ENCODE assay signal across 8 mouse cellular contexts in the genomic region with DNA sequence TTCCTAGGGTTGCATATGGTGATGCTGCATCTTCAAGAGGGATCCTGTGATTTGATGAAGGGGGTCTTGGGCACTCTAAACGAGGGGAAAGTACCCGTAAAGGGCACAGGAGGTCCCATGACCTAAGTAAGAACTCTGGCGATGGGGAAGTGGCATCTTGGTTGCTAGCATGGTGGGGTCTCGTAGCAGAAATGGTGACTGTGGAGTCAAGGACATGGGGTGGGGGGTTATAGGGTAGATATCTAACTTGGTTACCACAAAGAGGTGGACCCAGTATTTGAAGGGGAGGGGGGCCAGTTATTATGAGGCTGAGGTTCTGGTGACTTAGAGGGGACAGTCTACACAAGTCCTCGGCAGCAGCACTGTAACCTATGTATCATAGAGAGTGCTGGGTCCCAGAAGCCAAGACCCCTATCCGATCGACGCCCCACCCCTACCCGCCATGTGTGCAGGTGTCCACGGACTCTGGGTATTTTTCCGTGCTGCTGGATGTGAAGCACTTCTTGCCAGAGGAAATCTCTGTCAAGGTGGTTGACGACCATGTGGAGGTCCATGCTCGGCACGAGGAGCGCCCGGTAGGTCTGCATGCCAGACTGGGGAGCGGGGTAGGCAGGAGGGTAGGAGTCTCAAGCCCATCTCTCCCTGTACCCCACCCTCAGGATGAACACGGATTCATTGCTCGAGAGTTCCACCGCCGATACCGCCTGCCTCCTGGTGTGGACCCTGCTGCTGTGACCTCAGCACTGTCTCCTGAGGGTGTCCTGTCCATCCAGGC. TPM values are rescaled to one million over a fixed set of nuclear protein-coding genes. Genes with fewer than 3 reads are reported as not detected.
A peak's percentile ranks its signal among the peaks of the same experiment; 100 is the strongest.
DNase-seq lines count a peak whose midpoint lies in the region; ATAC-seq and TF ChIP-seq lines count a peak whose summit lies in the region.

No protein-coding gene starts in this region.

- H3K9me3 ChIP-seq in MEL (replicated peaks; ENCODE audit: insufficient read depth, low read length) = no peaks in the 10 kb centered on the region
- no peaks in the 10 kb centered on the region for H3K9me3 ChIP-seq in hindbrain, embryonic 11.5 days (ENCODE audit: control insufficient read depth, low read length)
- no peaks in the 10 kb centered on the region for H3K9me3 ChIP-seq in midbrain, embryonic 10.5 days (replicated peaks)

- no peak for TF ChIP-seq RAD21 in MEL (IDR thresholded peaks at IDR 0.05; ENCODE audit: low read depth, low read length)

- no peak overlapping the region for H3K27ac ChIP-seq in MEL (ENCODE audit: control insufficient read depth, low read depth, low read length)
- no peak overlapping the region for H3K27ac ChIP-seq in hindbrain, embryonic 11.5 days (ENCODE audit: low read depth, low read length)
- H3K27ac ChIP-seq in midbrain, embryonic 10.5 days (replicated peaks) = peak overlapping the region; percentile 97

- peak overlapping the region in 1 of 2 experiments; percentile 64; a peak in 2 of 4 replicates for H3K4me3 ChIP-seq in MEL (ENCODE audit: control insufficient read depth in 1 of 2, insufficient read depth in 1 of 2, low read depth in 2 of 2, low read length in 2 of 2)
- peak overlapping the region; percentile 56; the same call in 1 of the 2 replicates for H3K4me3 ChIP-seq in hindbrain, embryonic 11.5 days (ENCODE audit: low read depth, low read length)
- H3K4me3 ChIP-seq in midbrain, embryonic 10.5 days = peak overlapping the region; percentile 76

- DNase-seq in heart, adult 11 months = peak; percentile 94
- no peak for DNase-seq in heart, adult 9 months (ENCODE audit: low spot score in 2 of 2)
- no peak for DNase-seq in MEL (ENCODE audit: low read depth, low spot score)
- DNase-seq in hindbrain, embryonic 11.5 days (ENCODE audit: low spot score) = no peak
- DNase-seq in midbrain, embryonic 10.5 days (ENCODE audit: low spot score) = no peak
- no peak for DNase-seq in layer of hippocampus, postnatal 25 days (ENCODE audit: extremely low spot score in 1 of 2, low spot score in 1 of 2)
- no peak for DNase-seq in urinary bladder, postnatal 10 days (ENCODE audit: low spot score)
- DNase-seq in adrenal gland, adult 2 months = no peak

- no peak; a peak in 1 of 4 replicates for TF ChIP-seq POLR2A in MEL (IDR thresholded peaks at IDR 0.05; ENCODE audit: control insufficient read depth in 1 of 2, insufficient read depth in 1 of 2, low read depth in 1 of 2, low read length in 2 of 2, poor library complexity in 1 of 2)

- peak overlapping the region; percentile 88 for H3K4me2 ChIP-seq in hindbrain, embryonic 11.5 days (replicated peaks; ENCODE audit: low read depth, low read length)

- peak overlapping the region; percentile 84 for H3K9ac ChIP-seq in MEL (ENCODE audit: control insufficient read depth, low read depth, low read length, poor library complexity, severe bottlenecking)
- H3K9ac ChIP-seq in hindbrain, embryonic 11.5 days (ENCODE audit: low read depth, low read length) = peak overlapping the region; percentile 64; the same call in 1 of the 2 replicates

- H3K79me2 ChIP-seq in MEL (ENCODE audit: control insufficient read depth, insufficient read depth, low read length, poor library complexity) = peaks cover 11% of the 10 kb centered on the region

- peaks cover 0 to 10% of the 10 kb centered on the region in 2 experiments; a peak in 2 of 4 replicates for H3K36me3 ChIP-seq in MEL (ENCODE audit: control insufficient read depth in 1 of 2, insufficient read depth in 2 of 2, low read length in 2 of 2)
- 0 out of 2 replicates have a peak, but pooled peaks cover 5% of the 10 kb centered on the region for H3K36me3 ChIP-seq in hindbrain, embryonic 11.5 days (ENCODE audit: control insufficient read depth, insufficient read depth, low read length)
- H3K36me3 ChIP-seq in midbrain, embryonic 10.5 days = peaks cover 47% of the 10 kb centered on the region

- H3K27me3 ChIP-seq in MEL (ENCODE audit: control insufficient read depth in 1 of 2, insufficient read depth in 2 of 2, low read length in 2 of 2) = no peaks in the 10 kb centered on the region
- H3K27me3 ChIP-seq in hindbrain, embryonic 11.5 days (ENCODE audit: control insufficient read depth, insufficient read depth, low read length) = no peaks in the 10 kb centered on the region
- 0 out of 2 replicates have a peak, but pooled peaks cover 4% of the 10 kb centered on the region for H3K27me3 ChIP-seq in midbrain, embryonic 10.5 days (ENCODE audit: low read depth, poor library complexity, severe bottlenecking)

- no peak for ATAC-seq in hindbrain, embryonic 11.5 days (ENCODE audit: low FRiP score)

- H3K4me1 ChIP-seq in MEL (ENCODE audit: control insufficient read depth in 1 of 2, insufficient read depth in 2 of 2, low read length in 2 of 2) = peaks cover 0 to 11% of the 10 kb centered on the region in 2 experiments; a peak in 2 of 4 replicates
- H3K4me1 ChIP-seq in hindbrain, embryonic 11.5 days (replicated peaks; ENCODE audit: control insufficient read depth, insufficient read depth, low read length) = peaks cover 3% of the 10 kb centered on the region
- peaks cover 37% of the 10 kb centered on the region for H3K4me1 ChIP-seq in midbrain, embryonic 10.5 days

- 87% methylated on average over 22 of the region's 22 CpGs for WGBS in hindbrain, embryonic 11.5 days
- 84% methylated on average over 22 of the region's 22 CpGs for WGBS in midbrain, embryonic 10.5 days

- TF ChIP-seq EP300 in MEL (IDR thresholded peaks at IDR 0.05; ENCODE audit: low read depth in 1 of 2, low read length in 2 of 2) = no peak

- TF ChIP-seq CTCF in MEL (IDR thresholded peaks at IDR 0.05 in 2 of 3, conservative IDR thresholded peaks at IDR 0.05 in 1 of 3; ENCODE audit: control insufficient read depth in 1 of 3, insufficient read depth in 1 of 3, low read depth in 2 of 3, low read length in 3 of 3, poor library complexity in 1 of 3, severe bottlenecking in 1 of 3) = no peak

TF ChIP-seq in MEL, 35 proteins besides CTCF, POLR2A, EP300 and RAD21 (continues in another document):
- TF ChIP-seq CHD1 (IDR thresholded peaks at IDR 0.05; ENCODE audit: low read depth, low read length) = no peak
- no peak for TF ChIP-seq MYB (IDR thresholded peaks at IDR 0.05; ENCODE audit: low read depth, low read length)
- no peak for TF ChIP-seq GATA1 (IDR thresholded peaks at IDR 0.05; ENCODE audit: low read depth, low read length)
- no peak for TF ChIP-seq ETS1 (IDR thresholded peaks at IDR 0.05; ENCODE audit: low read depth, low read length)
- TF ChIP-seq RCOR1 (IDR thresholded peaks at IDR 0.05; ENCODE audit: low read depth, low read length) = no peak
- TF ChIP-seq ZNF384 (IDR thresholded peaks at IDR 0.05; ENCODE audit: low read depth, low read length) = no peak
- no peak for TF ChIP-seq MAFK (IDR thresholded peaks at IDR 0.05; ENCODE audit: borderline replicate concordance, low read depth, low read length)

RNA-seq across cellular contexts. Expression of gene Proser3, which starts 1.9 kb away (rescaled TPM):
- total RNA-seq in MEL (2012; rRNA removed) = 2.3 and 2.4 TPM in 2 replicates
- 1 to 10 TPM in 1 of 2 experiments, not detected in 1; 8.9 TPM for polyA plus RNA-seq in MEL (2012; ENCODE audit: insufficient read depth in 1 of 2, insufficient read length in 2 of 2, low read depth in 1 of 2, low replicate concordance in 2 of 2, missing spikeins in 1 of 2)
- polyA plus RNA-seq in hindbrain, embryonic 11.5 days (2014; fragmentation: Nextera tagmentation; extraction: Ambion mirVana) = 11.4 and 18.4 TPM in 2 replicates
- polyA plus RNA-seq in midbrain, embryonic 10.5 days (2016; fragmentation: Nextera tagmentation; extraction: Ambion mirVana) = 13.4 and 17.1 TPM in 2 replicates
- total RNA-seq in layer of hippocampus, postnatal 25 days (2021) = 1 to 10 TPM; 3.5 to 3.6 TPM
- total RNA-seq in adrenal gland, adult 2 months (2021) = 1 to 10 TPM; 6.8 to 7.0 TPM
- polyA plus RNA-seq in adrenal gland, adult 2 months (2012; rRNA removed) = 10.4 and 10.8 TPM in 2 replicates

RNA-seq across cellular contexts. Expression of gene Hspb6, which starts 2.0 kb away (rescaled TPM):
- total RNA-seq in MEL (2012; rRNA removed) = 1.2 and 1.5 TPM in 2 replicates
- 10 to 100 TPM in 1 of 2 experiments, not detected in 1; 12.4 TPM for polyA plus RNA-seq in MEL (2012; ENCODE audit: insufficient read depth in 1 of 2, insufficient read length in 2 of 2, low read depth in 1 of 2, low replicate concordance in 2 of 2, missing spikeins in 1 of 2)
- 3.5 and 4.0 TPM in 2 replicates for polyA plus RNA-seq in hindbrain, embryonic 11.5 days (2014; fragmentation: Nextera tagmentation; extraction: Ambion mirVana)
- polyA plus RNA-seq in midbrain, embryonic 10.5 days (2016; fragmentation: Nextera tagmentation; extraction: Ambion mirVana) = 6.1 and 6.2 TPM in 2 replicates
- 1 to 10 TPM; 3.4 to 4.3 TPM for total RNA-seq in layer of hippocampus, postnatal 25 days (2021)
- 10 to 100 TPM; 22.4 to 38.7 TPM for total RNA-seq in adrenal gland, adult 2 months (2021)
- 96.2 and 110 TPM in 2 replicates for polyA plus RNA-seq in adrenal gland, adult 2 months (2012; rRNA removed)

RNA-seq across cellular contexts. Expression of gene Lin37, which starts 5.6 kb away (rescaled TPM):
- 10.9 and 12.0 TPM in 2 replicates for total RNA-seq in MEL (2012; rRNA removed)
- 10 to 100 TPM in 1 of 2 experiments, not detected in 1; 49.8 TPM for polyA plus RNA-seq in MEL (2012; ENCODE audit: insufficient read depth in 1 of 2, insufficient read length in 2 of 2, low read depth in 1 of 2, low replicate concordance in 2 of 2, missing spikeins in 1 of 2)
- 44.7 and 48.3 TPM in 2 replicates for polyA plus RNA-seq in hindbrain, embryonic 11.5 days (2014; fragmentation: Nextera tagmentation; extraction: Ambion mirVana)
- 45.9 and 46.7 TPM in 2 replicates for polyA plus RNA-seq in midbrain, embryonic 10.5 days (2016; fragmentation: Nextera tagmentation; extraction: Ambion mirVana)
- 10 to 100 TPM; 36.8 to 44.9 TPM for total RNA-seq in layer of hippocampus, postnatal 25 days (2021)
- 10 to 100 TPM; 43.7 to 71.4 TPM for total RNA-seq in adrenal gland, adult 2 months (2021)
- polyA plus RNA-seq in adrenal gland, adult 2 months (2012; rRNA removed) = 47.5 and 53.5 TPM in 2 replicates

RNA-seq across cellular contexts. Expression of gene U2af1l4, which starts 9.1 kb away (rescaled TPM):
- total RNA-seq in MEL (2012; rRNA removed) = 67.2 and 74.2 TPM in 2 replicates
- polyA plus RNA-seq in MEL (2012; ENCODE audit: insufficient read depth in 1 of 2, insufficient read length in 2 of 2, low read depth in 1 of 2, low replicate concordance in 2 of 2, missing spikeins in 1 of 2) = 10 to 100 TPM in 1 of 2 experiments, not detected in 1; 72.5 TPM
- 83.0 and 100.0 TPM in 2 replicates for polyA plus RNA-seq in hindbrain, embryonic 11.5 days (2014; fragmentation: Nextera tagmentation; extraction: Ambion mirVana)
- 93.2 and 99.5 TPM in 2 replicates for polyA plus RNA-seq in midbrain, embryonic 10.5 days (2016; fragmentation: Nextera tagmentation; extraction: Ambion mirVana)
- total RNA-seq in layer of hippocampus, postnatal 25 days (2021) = 10 to 100 TPM; 69.8 to 72.5 TPM
- total RNA-seq in adrenal gland, adult 2 months (2021) = 10 to 100 TPM; 73.3 to 92.5 TPM
- 80.1 and 92.3 TPM in 2 replicates for polyA plus RNA-seq in adrenal gland, adult 2 months (2012; rRNA removed)

RNA-seq across cellular contexts. Expression of gene Gm49396, which starts 9.1 kb away (rescaled TPM):
- 1.4 and 1.9 TPM in 2 replicates for total RNA-seq in MEL (2012; rRNA removed)
- 1 to 10 TPM in 1 of 2 experiments, not detected in 1; 4.2 TPM for polyA plus RNA-seq in MEL (2012; ENCODE audit: insufficient read depth in 1 of 2, insufficient read length in 2 of 2, low read depth in 1 of 2, low replicate concordance in 2 of 2, missing spikeins in 1 of 2)
- polyA plus RNA-seq in hindbrain, embryonic 11.5 days (2014; fragmentation: Nextera tagmentation; extraction: Ambion mirVana) = 7.8 and 9.8 TPM in 2 replicates
- 17.0 and 19.6 TPM in 2 replicates for polyA plus RNA-seq in midbrain, embryonic 10.5 days (2016; fragmentation: Nextera tagmentation; extraction: Ambion mirVana)
- 1 to 10 TPM; 6.8 to 8.8 TPM for total RNA-seq in layer of hippocampus, postnatal 25 days (2021)
- 1 to 10 TPM; 3.6 to 4.8 TPM for total RNA-seq in adrenal gland, adult 2 months (2021)
- polyA plus RNA-seq in adrenal gland, adult 2 months (2012; rRNA removed) = 0.93 and 1.7 TPM in 2 replicates
